Mouse (Mus musculus): ENCODE results near the gene Olfr311. TPM values are rescaled to one million over a fixed set of nuclear protein-coding genes. Genes with fewer than 3 reads are reported as not detected.
A peak's percentile ranks its signal among the peaks of the same experiment; 100 is the strongest.
"Not testable (repeated sequence)": the region's sequence is repeated elsewhere in the genome, so short reads cannot be mapped to it uniquely, and the experiment has no call there.

Gene Olfr311
- total and polyA plus RNA-seq, 2 experiments from 2014 or later: not detected

DNA sequence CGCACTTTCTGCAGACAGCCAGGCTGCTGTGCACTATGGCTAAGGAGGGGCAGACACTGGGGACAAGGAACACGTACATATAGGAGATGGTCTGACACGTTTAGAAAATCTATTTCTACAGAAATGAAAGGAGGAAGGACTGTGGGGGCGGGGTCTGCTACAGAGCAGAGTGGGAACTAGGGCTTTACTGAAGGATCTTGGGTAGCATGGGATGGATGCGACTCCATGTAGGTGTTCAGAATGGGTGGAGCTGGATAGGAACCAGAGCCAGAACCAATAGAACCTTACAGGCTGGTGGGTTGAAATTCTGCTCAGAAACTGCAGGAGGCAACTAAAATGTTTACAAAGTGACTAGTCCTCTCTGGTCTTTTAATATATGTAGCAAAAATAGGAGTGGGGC, 39.3 kb upstream of the Olfr311 start:
- H3K4me2 ChIP-seq (ENCODE audit: low read depth, low read length, poor library complexity, severe bottlenecking): no peak overlapping the region
- TF ChIP-seq CTCF (IDR thresholded peaks at IDR 0.05): no peak
- 84% methylated on average over 5 of the region's 5 CpGs for WGBS
- ATAC-seq (ENCODE audit: low FRiP score): no peak
- H3K9me3 ChIP-seq (ENCODE audit: low read length): no peaks in the 10 kb centered on the region
- H3K27ac ChIP-seq (ENCODE audit: low read depth, low read length): no peak overlapping the region
- H3K27me3 ChIP-seq (ENCODE audit: insufficient read depth, low read length): no peaks in the 10 kb centered on the region
- no peak overlapping the region for H3K9ac ChIP-seq (replicated peaks; ENCODE audit: low read length, poor library complexity, severe bottlenecking)
- H3K4me3 ChIP-seq (ENCODE audit: low read depth, low read length): no peak overlapping the region
- DNase-seq (ENCODE audit: low spot score): no peak
- no peaks in the 10 kb centered on the region for H3K36me3 ChIP-seq (ENCODE audit: insufficient read depth, low read length)
- peaks cover 4% of the 10 kb centered on the region; the same call in 1 of the 2 replicates for H3K4me1 ChIP-seq (ENCODE audit: insufficient read depth, low read length)

GRCm38 (mm10) chr11:58801558-58802228, 37.4 kb upstream of the Olfr311 start, which contains the start of gene Fam183b:
Gene Fam183b (minus strand): TSS chr11:58801960.
- H3K27me3 ChIP-seq (ENCODE audit: insufficient read depth, low read length): no peaks in the 10 kb centered on the region
- no peaks in the 10 kb centered on the region for H3K9me3 ChIP-seq (ENCODE audit: low read length)
- peak within 1 kb of the TSS; percentile 36 for H3K4me2 ChIP-seq (ENCODE audit: low read depth, low read length, poor library complexity, severe bottlenecking)
- peaks cover 4% of the 10 kb centered on the region; the same call in 1 of the 2 replicates for H3K4me1 ChIP-seq (ENCODE audit: insufficient read depth, low read length)
- DNase-seq (ENCODE audit: low spot score) (peak; percentile 73), ATAC-seq (ENCODE audit: low FRiP score) (peak; percentile 71)
- H3K4me3 ChIP-seq (ENCODE audit: low read depth, low read length): no peak within 1 kb of the TSS
- 23% methylated on average over 14 of the region's 14 CpGs for WGBS
- TF ChIP-seq CTCF (IDR thresholded peaks at IDR 0.05): no peak
- no peaks in the 10 kb centered on the region for H3K36me3 ChIP-seq (ENCODE audit: insufficient read depth, low read length)
- no peak within 1 kb of the TSS for H3K27ac ChIP-seq (ENCODE audit: low read depth, low read length)
- 0 out of 2 replicates have a peak within 1 kb of the TSS, but pooled peaks have one; percentile 19 for H3K9ac ChIP-seq (replicated peaks; ENCODE audit: low read length, poor library complexity, severe bottlenecking)

- WGBS: 81% methylated on average over 4 of the region's 4 CpGs
Observed at GRCm38 (mm10) chr11:58803871-58804270, 35.2 kb upstream of the Olfr311 start.

DNA sequence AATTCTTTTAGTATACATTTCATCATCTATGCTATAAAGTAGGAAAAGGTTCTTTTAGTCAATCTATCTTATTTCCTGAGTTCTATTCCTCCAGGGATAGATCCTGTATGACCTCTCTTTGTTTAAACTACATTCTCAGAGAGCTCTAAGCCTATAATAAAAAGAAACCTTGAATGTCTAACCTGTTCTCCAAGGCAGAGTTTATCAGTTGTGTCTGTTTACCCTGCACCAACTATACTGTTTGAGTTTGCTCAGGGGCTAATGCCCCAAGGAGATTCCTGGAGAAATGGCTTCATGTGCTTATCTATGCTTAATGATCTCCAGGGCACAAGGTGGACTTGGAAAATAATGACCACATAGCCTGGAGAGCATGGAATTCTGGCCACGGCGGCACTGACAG, 34.7 kb upstream of the Olfr311 start:
- H3K36me3 ChIP-seq (ENCODE audit: insufficient read depth, low read length): no peaks in the 10 kb centered on the region
- no peak overlapping the region for H3K4me3 ChIP-seq (ENCODE audit: low read depth, low read length)
- no peaks in the 10 kb centered on the region for H3K27me3 ChIP-seq (ENCODE audit: insufficient read depth, low read length)
- WGBS: 81% methylated on average over 2 of the region's 2 CpGs
- no peak overlapping the region for H3K9ac ChIP-seq (replicated peaks; ENCODE audit: low read length, poor library complexity, severe bottlenecking)
- DNase-seq (ENCODE audit: low spot score) (no peak), ATAC-seq (ENCODE audit: low FRiP score) (no peak)
- no peak for TF ChIP-seq CTCF (IDR thresholded peaks at IDR 0.05)
- H3K4me2 ChIP-seq (ENCODE audit: low read depth, low read length, poor library complexity, severe bottlenecking): no peak overlapping the region
- no peaks in the 10 kb centered on the region for H3K9me3 ChIP-seq (ENCODE audit: low read length)
- H3K27ac ChIP-seq (ENCODE audit: low read depth, low read length): no peak overlapping the region
- peaks cover 4% of the 10 kb centered on the region; the same call in 1 of the 2 replicates for H3K4me1 ChIP-seq (ENCODE audit: insufficient read depth, low read length)

More at GRCm38 (mm10) chr11:58803871-58804270, 35.2 kb upstream of the Olfr311 start:
- no peak overlapping the region for H3K9ac ChIP-seq (replicated peaks; ENCODE audit: low read length, poor library complexity, severe bottlenecking)
- H3K27ac ChIP-seq (ENCODE audit: low read depth, low read length): no peak overlapping the region
- no peak overlapping the region for H3K4me3 ChIP-seq (ENCODE audit: low read depth, low read length)
- peaks cover 4% of the 10 kb centered on the region; the same call in 1 of the 2 replicates for H3K4me1 ChIP-seq (ENCODE audit: insufficient read depth, low read length)
- TF ChIP-seq CTCF (IDR thresholded peaks at IDR 0.05): no peak
- ATAC-seq (ENCODE audit: low FRiP score) (no peak), DNase-seq (ENCODE audit: low spot score) (no peak)
- no peaks in the 10 kb centered on the region for H3K36me3 ChIP-seq (ENCODE audit: insufficient read depth, low read length)
- H3K4me2 ChIP-seq (ENCODE audit: low read depth, low read length, poor library complexity, severe bottlenecking): no peak overlapping the region
- H3K9me3 ChIP-seq (ENCODE audit: low read length): no peaks in the 10 kb centered on the region
- no peaks in the 10 kb centered on the region for H3K27me3 ChIP-seq (ENCODE audit: insufficient read depth, low read length)

GRCm38 (mm10) chr11:58812001-58812400, 27.1 kb upstream of the Olfr311 start:
- Histone ChIP-seq H3K9me3 (ENCODE audit: low read length) (no peaks in the 10 kb centered on the region), H3K4me3 (ENCODE audit: low read depth, low read length) (no peak overlapping the region), H3K27ac (ENCODE audit: low read depth, low read length) (no peak overlapping the region), H3K4me2 (ENCODE audit: low read depth, low read length, poor library complexity, severe bottlenecking) (no peak overlapping the region), H3K4me1 (ENCODE audit: insufficient read depth, low read length) (no peaks in the 10 kb centered on the region), H3K36me3 (ENCODE audit: insufficient read depth, low read length) (no peaks in the 10 kb centered on the region), H3K27me3 (ENCODE audit: insufficient read depth, low read length) (no peaks in the 10 kb centered on the region), H3K9ac (replicated peaks; ENCODE audit: low read length, poor library complexity, severe bottlenecking) (no peak overlapping the region)
- peak; percentile 53 for TF ChIP-seq CTCF (IDR thresholded peaks at IDR 0.05)
- WGBS: 3% methylated on average over 1 of the region's 1 CpGs
- ATAC-seq (ENCODE audit: low FRiP score) (no peak), DNase-seq (ENCODE audit: low spot score) (no peak)

GRCm38 (mm10) chr11:58814700-58815099, 24.4 kb upstream of the Olfr311 start, which contains the start of gene Olfr313:
Gene Olfr313 (plus strand): TSS chr11:58815000.
- ATAC-seq (ENCODE audit: low FRiP score); H3K4me1 ChIP-seq (ENCODE audit: insufficient read depth, low read length); H3K27me3 ChIP-seq (ENCODE audit: insufficient read depth, low read length); H3K9ac ChIP-seq (replicated peaks; ENCODE audit: low read length, poor library complexity, severe bottlenecking); DNase-seq (ENCODE audit: low spot score); H3K4me2 ChIP-seq (ENCODE audit: low read depth, low read length, poor library complexity, severe bottlenecking); H3K9me3 ChIP-seq (ENCODE audit: low read length); H3K36me3 ChIP-seq (ENCODE audit: insufficient read depth, low read length); H3K27ac ChIP-seq (ENCODE audit: low read depth, low read length); H3K4me3 ChIP-seq (ENCODE audit: low read depth, low read length): not testable (repeated sequence)
- WGBS: 50% methylated on average over 1 of the region's 1 CpGs

Data from midbrain, postnatal 0 days (tissue).